Mouse (Mus musculus) telencephalon, adult 2 months (tissue): ENCODE measurements at regions not wholly inside any gene's neighbourhood (a gene's known extent, or its start where the extent isn't known, plus 50 kb on each side); places are given as distances from the start of the nearest gene placed in this dataset.
A peak's percentile ranks its signal among the peaks of the same experiment; 100 is the strongest.

ENCODE experiments used
- DNase-seq: peaks from one replicate; pipeline ENCODE4 v3.0.0-alpha.2; 2011; ENCODE audit warnings: low read depth, low spot score

DNA sequence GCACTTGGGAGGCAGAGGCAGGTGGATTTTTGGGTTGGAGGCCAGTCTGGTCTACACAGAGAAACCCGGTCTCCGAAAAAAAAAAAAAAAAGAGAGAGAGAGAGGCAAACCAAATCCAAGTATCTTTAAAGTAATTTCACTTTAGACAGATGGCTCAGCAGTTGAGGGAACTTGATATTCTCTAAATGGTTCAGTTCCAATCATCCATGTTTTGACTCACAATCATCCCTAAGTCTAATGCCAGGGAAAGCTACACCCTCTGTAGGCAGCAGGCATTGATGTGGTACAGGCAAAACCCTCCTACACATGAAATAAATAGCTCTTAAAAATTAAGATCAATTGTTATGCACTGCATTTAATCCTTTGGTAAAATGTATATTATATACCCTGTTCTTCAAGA, 248.8 kb upstream of the Gm5152 start:
- DNase-seq: peak; percentile 41

DNA sequence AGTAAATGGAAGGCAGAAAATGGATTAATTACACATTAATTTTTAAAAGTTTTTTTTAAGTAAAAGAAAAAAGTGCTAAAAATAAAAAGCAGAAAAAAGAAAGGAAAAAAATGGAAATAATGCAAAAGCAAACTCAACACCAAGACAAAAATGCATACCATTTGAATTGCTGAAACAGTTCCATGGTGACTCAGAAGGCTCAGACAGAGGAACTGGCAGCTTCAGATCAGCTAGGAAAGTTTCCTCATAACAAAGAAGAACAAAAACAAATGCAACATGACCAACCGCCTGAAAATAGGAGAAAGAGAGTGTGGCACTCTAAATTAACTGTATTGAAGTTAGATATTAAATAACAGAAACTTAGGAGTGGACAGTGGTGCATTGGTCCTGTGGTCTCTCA, 231.7 kb upstream of the Gm5152 start:
- no peak for DNase-seq

DNA sequence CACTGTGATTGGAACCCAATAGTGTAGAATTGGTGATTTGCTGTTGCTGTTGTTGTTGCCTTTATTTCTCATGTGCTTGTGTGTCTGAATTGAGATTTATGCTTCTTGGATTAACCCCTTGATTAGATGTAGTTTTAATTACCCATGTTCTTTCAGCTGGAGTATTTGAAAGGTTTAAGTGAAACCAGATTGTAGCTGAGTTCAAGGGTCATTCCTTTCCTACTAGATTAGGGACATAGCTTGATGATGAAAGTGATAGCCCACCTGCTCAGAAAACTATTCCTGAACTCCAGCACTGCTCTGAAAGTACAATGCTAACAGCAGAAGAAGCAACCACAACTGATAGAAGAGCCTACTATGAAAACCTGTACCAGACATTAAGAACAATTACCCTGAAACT, 231.1 kb upstream of the Gm5152 start:
- no peak for DNase-seq

DNA sequence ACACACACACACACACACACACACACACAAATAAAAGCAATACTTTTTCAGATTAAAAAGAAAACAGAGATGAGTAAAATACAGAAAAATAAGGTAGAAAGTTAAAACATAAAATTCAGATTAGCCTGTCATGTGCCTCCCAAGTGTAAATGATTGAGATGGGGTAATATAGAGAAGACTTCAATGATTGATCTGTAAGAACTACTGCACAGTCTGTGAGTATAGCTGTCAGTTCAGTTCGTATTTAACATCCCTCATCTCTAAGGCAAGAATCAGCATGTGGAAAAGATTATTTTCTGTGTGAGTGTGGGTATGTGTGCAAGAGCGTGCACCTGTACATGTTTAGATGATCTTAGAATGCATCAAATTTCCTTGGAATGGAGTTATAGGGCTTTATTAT, 200.3 kb upstream of the Gm5152 start:
- no peak for DNase-seq

DNA sequence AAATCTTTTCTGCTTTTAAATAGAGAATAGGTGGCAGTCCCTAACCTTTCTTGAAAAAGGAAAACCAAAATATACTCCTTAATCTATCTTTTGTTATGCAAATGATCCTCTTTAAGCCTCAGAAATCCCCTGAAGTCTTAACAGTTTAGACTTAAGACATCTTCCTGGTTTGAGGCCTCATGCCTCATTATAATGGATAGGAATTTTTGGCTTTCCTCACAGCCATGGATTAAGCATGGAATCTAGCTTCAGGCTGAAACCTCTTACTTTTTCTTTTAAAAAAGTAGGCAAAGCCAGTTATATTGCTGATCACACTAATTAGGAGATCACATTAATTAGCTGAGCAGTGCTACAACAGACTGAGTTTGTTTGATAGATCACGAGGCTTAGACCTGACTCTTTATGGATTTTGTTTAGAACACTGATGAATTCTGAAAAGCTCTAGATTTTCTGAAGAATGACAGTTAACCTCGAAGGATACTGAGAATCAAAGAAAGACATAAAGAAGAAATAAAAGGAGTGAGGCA, 171.4 kb upstream of the Gm5152 start:
- DNase-seq: no peak

DNA sequence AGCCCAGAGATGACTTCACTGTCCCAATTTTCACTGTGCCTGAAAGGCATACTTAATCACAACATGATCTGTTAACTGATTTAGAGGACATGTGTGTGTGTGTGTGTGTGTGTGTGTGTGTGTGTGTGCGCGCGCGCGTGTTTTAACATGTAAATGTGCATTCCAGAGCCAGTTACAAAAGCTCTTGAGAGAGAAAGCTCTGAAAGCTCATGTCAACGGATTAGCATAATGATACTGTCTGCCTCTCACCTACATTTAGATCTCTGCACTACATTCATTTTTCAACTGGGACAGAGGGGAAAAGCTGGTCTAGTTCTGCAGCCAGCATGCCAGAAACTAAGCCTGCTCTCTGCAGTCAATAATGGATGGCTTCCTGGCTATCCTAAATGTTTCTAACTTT, 170.6 kb upstream of the Gm5152 start:
- DNase-seq: no peak

DNA sequence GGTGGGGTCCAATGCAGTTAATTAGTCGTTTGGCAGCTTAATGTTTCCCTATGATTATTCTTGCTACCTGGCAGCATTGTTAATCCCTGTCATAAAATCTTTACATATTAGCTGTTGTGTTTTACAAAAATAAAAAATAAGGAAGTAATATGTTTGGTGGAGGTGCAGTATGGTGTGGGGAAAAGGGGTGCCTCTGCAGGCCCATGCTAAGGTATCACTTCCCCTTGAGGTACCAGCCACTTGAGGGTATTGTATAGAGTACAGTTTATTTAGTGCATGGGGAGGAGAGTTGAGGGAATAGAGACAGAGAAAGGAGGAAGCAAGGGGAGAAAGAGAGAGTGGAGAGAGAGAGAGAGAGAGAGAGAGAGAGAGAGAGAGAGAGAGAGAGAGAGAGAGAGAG, 167.7 kb upstream of the Gm5152 start:
- no peak for DNase-seq

DNA sequence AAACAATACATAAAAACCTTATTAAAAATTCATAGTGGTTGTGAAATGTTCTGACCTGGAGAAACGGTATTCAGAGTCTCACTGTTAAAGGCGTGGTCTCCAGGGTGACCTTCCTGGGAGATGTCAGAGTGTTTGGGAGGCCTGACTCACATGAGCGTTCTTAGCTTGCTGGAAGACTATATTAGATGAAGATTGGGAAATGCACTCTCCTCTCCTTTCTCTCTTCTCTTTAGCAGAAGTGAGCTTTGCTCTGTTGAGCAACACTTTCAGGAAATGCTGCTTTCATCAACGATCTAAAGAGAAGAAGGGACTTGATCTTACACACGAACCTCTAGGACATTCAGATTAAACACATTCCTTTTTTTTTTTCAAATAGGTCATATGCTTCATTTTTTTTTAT, 147.2 kb upstream of the Gm5152 start:
- no peak for DNase-seq

DNA sequence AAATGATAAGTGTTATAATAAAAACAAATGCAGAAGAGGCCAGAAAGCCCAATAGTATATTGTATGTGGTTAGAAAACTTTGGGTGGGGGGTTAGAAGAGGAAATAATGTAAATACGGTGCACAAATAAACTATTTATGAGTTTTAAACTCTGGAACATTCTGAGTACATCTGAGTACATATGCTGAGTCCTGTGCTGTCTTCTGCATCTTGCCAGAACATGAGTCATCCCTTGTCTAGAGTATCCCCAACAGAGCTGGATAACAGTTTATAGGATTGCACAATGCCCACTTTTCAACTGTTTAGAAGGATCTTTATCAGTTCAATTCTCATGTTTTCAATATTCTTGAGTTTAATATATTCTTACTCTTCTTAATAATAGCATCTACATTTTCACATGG, 142.7 kb upstream of the Gm5152 start:
- peak; percentile 8 for DNase-seq

DNA sequence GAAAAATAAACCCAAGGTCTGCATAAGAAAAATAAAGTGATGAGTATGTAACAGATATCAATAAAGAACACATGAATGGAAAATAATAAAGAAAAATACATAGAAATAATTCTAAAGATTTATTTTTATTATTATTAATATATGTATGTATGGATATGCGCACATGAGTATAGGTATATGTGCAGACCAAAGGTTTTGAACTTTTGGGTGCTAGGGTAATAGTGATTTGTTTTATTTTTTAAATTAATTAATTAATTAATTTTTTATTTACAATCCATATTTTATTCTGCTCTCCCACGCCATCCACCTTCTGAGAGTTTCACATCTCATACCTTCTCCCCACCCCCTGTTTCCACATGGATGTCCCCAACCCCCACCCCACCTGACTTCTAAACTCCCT, 105.8 kb upstream of the Gm5152 start:
- DNase-seq: no peak

DNA sequence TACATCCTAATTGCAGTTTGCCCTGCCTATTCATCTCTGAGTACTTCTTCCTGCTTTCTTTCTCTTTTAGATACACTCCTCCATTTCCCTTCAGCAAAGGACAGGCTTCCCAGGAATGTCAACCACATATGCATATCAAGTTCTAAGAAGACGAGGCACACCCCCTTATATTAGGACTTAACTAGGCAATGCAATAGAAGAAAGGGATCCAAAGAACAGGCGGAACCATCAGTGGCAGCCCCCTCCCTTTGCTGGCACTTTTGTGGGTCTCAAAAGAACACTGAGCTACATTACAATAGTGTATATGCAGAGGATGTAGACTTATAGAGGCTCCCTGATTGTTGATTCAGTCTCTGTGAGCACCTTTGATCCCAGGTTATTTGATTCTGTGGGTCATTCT, 74.3 kb upstream of the Gm5152 start:
- DNase-seq: no peak
